Mouse (Mus musculus) cerebellum, adult 11 months (tissue): ENCODE measurements around the gene Gm28051.

Experiments used
- DNase-seq: peaks from one replicate; pipeline ENCODE4 v3.0.0; 2022

The Gm28051 gene

GRCm38 (mm10) chr12:102757689-102758402, at the start of gene Gm28051, which contains the start of the genes Gon7 and Ubr7:
TSS of gene Gm28051 (minus strand) at chr12:102757765.
TSS of gene Gon7 (minus strand) at chr12:102757803.
TSS of gene Ubr7 (plus strand) at chr12:102757967.
- DNase-seq: peak; percentile 96

- DNase-seq: no peak
These were observed 42.0 kb upstream of the Gm28051 start for GRCm38 (mm10) chr12:102799528-102799927.

- DNase-seq: no peak
These were observed 30.4 kb upstream of the Gm28051 start for GRCm38 (mm10) chr12:102787927-102788326.

GRCm38 (mm10) chr12:102785593-102785985, 28.0 kb upstream of the Gm28051 start:
- DNase-seq: no peak

GRCm38 (mm10) chr12:102784899-102785592, 27.5 kb upstream of the Gm28051 start:
- DNase-seq: no peak

GRCm38 (mm10) chr12:102782841-102783240, 25.3 kb upstream of the Gm28051 start:
- no peak for DNase-seq

- DNase-seq: no peak
These were observed 21.9 kb upstream of the Gm28051 start for GRCm38 (mm10) chr12:102779452-102779851.

- DNase-seq: peak; percentile 22
These were observed 20.6 kb upstream of the Gm28051 start for GRCm38 (mm10) chr12:102778151-102778550.

- no peak for DNase-seq
These were observed 18.5 kb upstream of the Gm28051 start for GRCm38 (mm10) chr12:102776035-102776434.

GRCm38 (mm10) chr12:102772676-102773075, 15.1 kb upstream of the Gm28051 start:
- DNase-seq: no peak

GRCm38 (mm10) chr12:102771601-102772000, 14.0 kb upstream of the Gm28051 start:
- DNase-seq: no peak

- no peak for DNase-seq
These were observed 11.4 kb upstream of the Gm28051 start for GRCm38 (mm10) chr12:102769000-102769399.

- DNase-seq: no peak
These were observed 6.1 kb upstream of the Gm28051 start for GRCm38 (mm10) chr12:102763696-102764095.

GRCm38 (mm10) chr12:102761668-102762067, 4.1 kb upstream of the Gm28051 start:
- DNase-seq: no peak

GRCm38 (mm10) chr12:102758936-102759335, 1.4 kb upstream of the Gm28051 start:
- DNase-seq: no peak

GRCm38 (mm10) chr12:102758403-102758756, 815 bp upstream of the Gm28051 start, which contains the start of gene Gm20604:
TSS of gene Gm20604 (minus strand) at chr12:102758672.
- DNase-seq: no peak

- DNase-seq: no peak
These were observed 393 bp downstream of the Gm28051 start for GRCm38 (mm10) chr12:102757055-102757688.

- DNase-seq: peak; percentile 33
These were observed 1.3 kb downstream of the Gm28051 start for GRCm38 (mm10) chr12:102756304-102756703.

- no peak for DNase-seq
These were observed 9.3 kb downstream of the Gm28051 start for GRCm38 (mm10) chr12:102748256-102748655.

- DNase-seq: no peak
These were observed 12.7 kb downstream of the Gm28051 start for GRCm38 (mm10) chr12:102744839-102745238.

- DNase-seq: peak; percentile 86
These were observed 13.7 kb downstream of the Gm28051 start, which contains the start of the genes Moap1 and Tmem251 for GRCm38 (mm10) chr12:102743589-102744574. TSS of gene Moap1 (minus strand) at chr12:102743661. TSS of gene Tmem251 (plus strand) at chr12:102743762.

- no peak for DNase-seq
These were observed 14.5 kb downstream of the Gm28051 start for GRCm38 (mm10) chr12:102743036-102743588.
